Mouse (Mus musculus) E14TG2a.4 (cell line): ENCODE measurements around the gene Osbp2.

Experiments used
- H3K27me3 ChIP-seq: 2 replicates; pipeline ENCODE4 v1.6.1; 2014; ENCODE audit warnings: low read length, control low read depth; ENCODE audit not compliant: insufficient read depth
- H3K36me3 ChIP-seq: 2 replicates; pipeline ENCODE4 v1.6.1; 2014; ENCODE audit warnings: low read length, control low read depth; ENCODE audit not compliant: insufficient read depth
- H3K4me1 ChIP-seq: replicated peaks from 2 replicates; pipeline ENCODE4 v1.6.1; 2014; ENCODE audit warnings: low read depth, low read length, control low read depth
- H3K4me3 ChIP-seq: replicated peaks from 2 replicates; pipeline ENCODE4 v1.5.1; 2014; ENCODE audit warnings: mild to moderate bottlenecking, low read length
- H3K9me3 ChIP-seq: 2 replicates; pipeline ENCODE4 v1.6.1; 2014; ENCODE audit warnings: low read length, control low read depth
- CTCF ChIP-seq: conservative IDR thresholded peaks from 2 replicates; pipeline ENCODE4 v1.5.1; 2014; ENCODE audit warnings: low read length
- NANOG ChIP-seq: IDR thresholded peaks from 2 replicates; pipeline ENCODE4 v1.6.1; 2014; ENCODE audit warnings: borderline replicate concordance, low read length, mixed read lengths
- POU5F1 ChIP-seq: IDR thresholded peaks from 2 replicates; pipeline ENCODE4 v1.6.1; 2014; ENCODE audit warnings: low read length, borderline replicate concordance

Gene Osbp2

GRCm38 (mm10) chr11:3883711-3884110 is 20.0 kb upstream of the Osbp2 start:
- H3K36me3 ChIP-seq, result no peaks in the 10 kb centered on the region
- peaks cover 18% of the 10 kb centered on the region for H3K27me3 ChIP-seq
- no peaks in the 10 kb centered on the region for H3K9me3 ChIP-seq
- peaks cover 29% of the 10 kb centered on the region for H3K4me1 ChIP-seq
- TF ChIP-seq POU5F1 (no peak), CTCF (no peak), NANOG (no peak)
- H3K4me3 ChIP-seq, result no peak overlapping the region

- H3K9me3 ChIP-seq, result no peaks in the 10 kb centered on the region
- H3K36me3 ChIP-seq, result no peaks in the 10 kb centered on the region
- no peak overlapping the region for H3K4me3 ChIP-seq
- TF ChIP-seq CTCF (peak; percentile 76), NANOG (no peak)
- H3K4me1 ChIP-seq, result peaks cover 12% of the 10 kb centered on the region
- peaks cover 26% of the 10 kb centered on the region for H3K27me3 ChIP-seq
Measured at GRCm38 (mm10) chr11:3879836-3880235, 16.1 kb upstream of the Osbp2 start.

GRCm38 (mm10) chr11:3878660-3879059 is 15.0 kb upstream of the Osbp2 start:
- H3K9me3 ChIP-seq, result no peaks in the 10 kb centered on the region
- TF ChIP-seq POU5F1, result no peak
- no peak for TF ChIP-seq CTCF
- no peak for TF ChIP-seq NANOG
- H3K36me3 ChIP-seq, result no peaks in the 10 kb centered on the region
- peaks cover 11% of the 10 kb centered on the region for H3K4me1 ChIP-seq
- H3K27me3 ChIP-seq, result peaks cover 26% of the 10 kb centered on the region
- no peak overlapping the region for H3K4me3 ChIP-seq

- no peaks in the 10 kb centered on the region for H3K9me3 ChIP-seq
- H3K36me3 ChIP-seq, result no peaks in the 10 kb centered on the region
- no peak overlapping the region for H3K4me3 ChIP-seq
- H3K4me1 ChIP-seq, result peaks cover 11% of the 10 kb centered on the region
- TF ChIP-seq POU5F1 (no peak), NANOG (no peak), CTCF (no peak)
- H3K27me3 ChIP-seq, result peaks cover 13% of the 10 kb centered on the region
Measured at GRCm38 (mm10) chr11:3876419-3876818, 12.7 kb upstream of the Osbp2 start.

- Histone ChIP-seq H3K9me3 (no peaks in the 10 kb centered on the region), H3K4me1 (peaks cover 19% of the 10 kb centered on the region), H3K4me3 (peak overlapping the region; percentile 80), H3K27me3 (peaks cover 54% of the 10 kb centered on the region), H3K36me3 (no peaks in the 10 kb centered on the region)
- TF ChIP-seq NANOG, result no peak
- no peak for TF ChIP-seq POU5F1
- no peak for TF ChIP-seq CTCF
Measured at GRCm38 (mm10) chr11:3864343-3864742, 640 bp upstream of the Osbp2 start.

GRCm38 (mm10) chr11:3862661-3863453 is 846 bp downstream of the Osbp2 start:
- H3K36me3 ChIP-seq, result no peaks in the 10 kb centered on the region
- peaks cover 62% of the 10 kb centered on the region for H3K27me3 ChIP-seq
- H3K4me3 ChIP-seq, result peak overlapping the region; percentile 80
- no peak for TF ChIP-seq NANOG
- TF ChIP-seq CTCF, result no peak
- no peak for TF ChIP-seq POU5F1
- no peaks in the 10 kb centered on the region for H3K9me3 ChIP-seq
- peaks cover 19% of the 10 kb centered on the region for H3K4me1 ChIP-seq

GRCm38 (mm10) chr11:3860361-3860760 is 3.3 kb downstream of the Osbp2 start:
- Histone ChIP-seq H3K4me1 (peaks cover 14% of the 10 kb centered on the region), H3K27me3 (peaks cover 60% of the 10 kb centered on the region), H3K4me3 (no peak overlapping the region), H3K9me3 (no peaks in the 10 kb centered on the region), H3K36me3 (no peaks in the 10 kb centered on the region)
- TF ChIP-seq NANOG (no peak), POU5F1 (no peak), CTCF (no peak)

GRCm38 (mm10) chr11:3859778-3860177 is 3.9 kb downstream of the Osbp2 start:
- no peak overlapping the region for H3K4me3 ChIP-seq
- TF ChIP-seq NANOG, result no peak
- TF ChIP-seq CTCF, result no peak
- no peak for TF ChIP-seq POU5F1
- H3K36me3 ChIP-seq, result no peaks in the 10 kb centered on the region
- peaks cover 14% of the 10 kb centered on the region for H3K4me1 ChIP-seq
- H3K27me3 ChIP-seq, result peaks cover 56% of the 10 kb centered on the region
- peaks cover 5% of the 10 kb centered on the region; the same call in 1 of the 2 replicates for H3K9me3 ChIP-seq
